Mouse (Mus musculus) adrenal gland, adult 18-20 months (tissue): ENCODE measurements around the gene Asz1. TPM values are rescaled to one million over a fixed set of nuclear protein-coding genes. Genes with fewer than 3 reads are reported as not detected.

Source experiments
- DNase-seq, 2 experiments: peaks; one replicate each; pipeline ENCODE4 v3.0.0; 2021 to 2022; ENCODE audit warnings: low spot score in 2 of 2
- long read RNA-seq, 2 experiments: library from polyadenylated mRNA; stranded (forward); transcript quantifications; one replicate each; pipeline ENCODE4 v2.0.0; 2021
- total RNA-seq, 2 experiments: library from RNA; stranded (reverse); gene quantifications; 1 replicate in 1 of 2; 2 replicates in 1 of 2; pipeline ENCODE4 v1.2.3; 2021

Gene Asz1
- not detected for total RNA-seq
- long read RNA-seq, experiment 1: 0 reads
- long read RNA-seq, experiment 2: 0 reads

DNA sequence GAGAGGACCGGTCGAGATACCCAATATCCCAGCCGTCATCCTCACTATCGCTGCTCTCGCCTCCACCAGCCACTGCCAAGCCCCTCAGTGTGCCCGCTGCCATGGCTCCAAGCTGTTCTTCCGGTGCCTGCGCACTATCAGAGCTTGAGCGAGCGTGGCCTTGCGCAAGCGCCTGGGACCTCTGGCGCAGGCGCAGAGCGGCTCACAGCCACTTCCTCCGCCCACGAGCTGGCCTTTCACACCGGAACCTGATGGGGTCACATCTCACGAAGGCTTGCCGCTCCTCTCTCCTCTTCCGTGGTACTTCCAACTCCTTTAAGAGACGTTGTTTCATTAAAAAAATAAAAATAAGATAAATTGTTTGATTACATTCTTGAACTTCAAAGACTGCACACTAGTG lies at the start of gene Asz1:
Asz1 (minus strand) TSS at position 128 of the 400 bp plus-strand sequence.
- DNase-seq: no peak

DNA sequence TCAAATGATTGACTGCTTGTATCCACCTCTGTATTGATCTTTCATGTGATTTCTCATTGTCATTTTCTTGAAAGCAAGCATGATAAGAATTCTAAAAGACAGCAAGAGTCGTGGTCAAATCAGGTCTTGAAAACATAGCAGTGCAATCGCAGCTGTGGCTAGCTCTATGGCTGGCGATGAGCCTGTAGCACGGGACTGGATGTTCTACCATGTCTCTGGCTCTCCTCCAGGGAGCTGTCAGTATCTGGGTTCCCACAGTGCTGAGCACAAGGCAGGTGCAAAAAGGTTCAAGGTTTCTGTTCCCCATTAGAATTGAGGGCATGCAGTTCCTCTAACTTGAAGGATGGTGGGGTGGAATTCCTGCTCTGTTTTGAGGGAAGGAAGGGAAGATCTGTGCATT lies 44.2 kb upstream of the Asz1 start:
- DNase-seq: no peak

DNA sequence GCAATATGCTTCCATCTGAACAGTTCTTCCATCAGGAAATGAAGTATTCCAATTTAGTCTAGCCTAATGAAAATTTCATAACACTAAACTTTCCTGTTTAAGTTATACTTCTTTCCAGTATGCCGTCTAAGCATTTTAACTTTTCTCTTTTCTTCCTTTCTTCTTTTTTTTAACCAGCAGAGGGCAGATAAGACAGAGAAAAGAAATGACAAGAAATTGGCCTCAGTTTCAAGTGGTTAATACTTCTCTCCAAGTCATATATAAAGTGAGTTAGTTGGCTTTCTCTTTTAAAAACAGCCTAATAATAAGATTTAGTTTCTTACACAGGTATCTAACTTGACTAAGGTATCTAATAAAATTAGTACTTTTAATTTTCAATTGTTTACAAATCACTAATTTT lies 26.4 kb upstream of the Asz1 start:
- no peak for DNase-seq

GRCm38 (mm10) chr6:18128059-18128458 lies 19.2 kb upstream of the Asz1 start:
- DNase-seq: no peak

GRCm38 (mm10) chr6:18127206-18127983 lies 18.5 kb upstream of the Asz1 start:
- DNase-seq: no peak

DNA sequence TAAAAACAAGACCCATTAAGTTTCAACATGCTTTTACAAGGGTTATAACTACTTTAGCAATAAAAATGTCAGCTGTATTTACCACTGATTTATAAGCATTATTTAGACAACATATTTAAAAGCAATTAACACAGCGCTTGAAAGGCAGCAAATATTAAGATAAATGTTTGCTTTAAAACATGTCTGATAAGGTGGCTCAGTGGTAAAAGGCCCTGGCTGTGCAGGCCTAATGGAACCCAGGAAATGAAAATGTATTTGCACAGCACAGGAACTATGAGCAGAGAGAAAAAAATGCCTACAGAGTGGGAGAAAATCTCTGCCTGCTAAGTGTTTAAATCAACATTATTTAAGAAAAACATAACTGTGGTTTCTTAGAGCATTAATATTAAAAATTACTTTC lies 12.0 kb downstream of the Asz1 start:
- no peak for DNase-seq

DNA sequence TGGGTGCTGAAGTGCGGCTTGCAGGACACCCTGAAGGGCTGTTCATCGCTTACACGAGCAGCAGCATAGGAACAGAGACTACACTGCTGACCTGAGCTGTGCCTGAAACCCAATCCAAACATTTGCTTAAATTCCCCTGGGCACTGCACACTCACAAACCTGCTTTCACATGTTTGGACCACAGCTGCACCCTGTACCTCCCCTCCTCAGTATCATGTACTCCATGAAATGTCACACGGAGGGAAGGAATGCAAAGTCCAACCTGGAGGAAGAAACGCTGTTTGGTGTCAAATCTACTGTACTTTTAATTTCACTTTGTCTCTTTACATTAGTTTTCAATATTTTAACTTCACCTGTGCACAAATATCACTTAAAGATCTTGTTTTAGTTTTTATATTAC lies 19.8 kb downstream of the Asz1 start:
- no peak for DNase-seq

GRCm38 (mm10) chr6:18087160-18087804 lies 21.6 kb downstream of the Asz1 start:
- DNase-seq: no peak

GRCm38 (mm10) chr6:18078615-18079014 lies 30.2 kb downstream of the Asz1 start:
- DNase-seq: no peak

GRCm38 (mm10) chr6:18076986-18077385 lies 31.9 kb downstream of the Asz1 start:
- no peak for DNase-seq

GRCm38 (mm10) chr6:18076577-18076976 lies 32.3 kb downstream of the Asz1 start:
- no peak for DNase-seq

GRCm38 (mm10) chr6:18057899-18058298 lies 51.0 kb downstream of the Asz1 start:
- no peak for DNase-seq

- DNase-seq: no peak
Observed at GRCm38 (mm10) chr6:18051702-18052101, 57.2 kb downstream of the Asz1 start.

DNA sequence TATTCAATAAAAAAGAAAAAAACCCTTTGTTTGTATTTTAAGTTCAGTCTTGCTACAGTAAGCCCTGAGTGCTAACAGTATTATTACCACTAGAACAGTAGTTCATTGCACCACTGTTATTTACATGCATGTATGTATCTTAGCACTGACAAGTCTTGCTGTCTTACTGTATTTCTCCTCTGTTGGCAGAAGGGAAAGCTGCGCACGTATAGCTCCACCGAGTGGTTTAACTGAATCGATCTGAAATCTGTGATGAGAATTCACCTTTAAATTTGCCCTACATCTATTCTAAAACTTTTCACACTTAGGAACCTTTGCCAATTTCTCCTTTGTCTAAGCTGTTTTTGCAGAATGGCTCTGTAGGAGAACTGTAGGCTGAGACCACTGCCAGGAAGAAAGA lies 64.6 kb downstream of the Asz1 start:
- no peak for DNase-seq

- no peak for DNase-seq
Observed at GRCm38 (mm10) chr6:18043172-18043571, 65.7 kb downstream of the Asz1 start.

DNA sequence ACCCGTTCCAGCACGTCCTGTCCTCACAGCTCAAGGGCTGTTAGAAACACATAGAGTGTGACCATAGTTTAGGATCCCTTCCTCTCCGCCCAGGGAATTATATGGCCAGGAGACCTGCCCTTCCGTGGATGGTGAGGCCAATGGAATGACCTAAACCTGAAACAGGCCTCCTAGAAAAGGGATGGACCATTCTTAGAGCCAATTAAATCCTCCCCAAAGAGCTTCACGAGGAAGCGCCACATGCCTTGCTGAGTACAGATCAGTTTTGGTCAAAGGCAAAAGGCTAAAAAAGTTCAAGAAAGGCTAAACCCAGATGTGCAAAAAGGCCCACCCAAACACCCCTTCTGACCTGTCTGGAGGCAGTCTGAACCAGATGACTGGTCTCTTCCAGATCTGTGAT lies 76.6 kb downstream of the Asz1 start:
- DNase-seq: no peak

GRCm38 (mm10) chr6:18031509-18032010 lies 77.3 kb downstream of the Asz1 start:
- DNase-seq: peak; percentile 29 to 41

DNA sequence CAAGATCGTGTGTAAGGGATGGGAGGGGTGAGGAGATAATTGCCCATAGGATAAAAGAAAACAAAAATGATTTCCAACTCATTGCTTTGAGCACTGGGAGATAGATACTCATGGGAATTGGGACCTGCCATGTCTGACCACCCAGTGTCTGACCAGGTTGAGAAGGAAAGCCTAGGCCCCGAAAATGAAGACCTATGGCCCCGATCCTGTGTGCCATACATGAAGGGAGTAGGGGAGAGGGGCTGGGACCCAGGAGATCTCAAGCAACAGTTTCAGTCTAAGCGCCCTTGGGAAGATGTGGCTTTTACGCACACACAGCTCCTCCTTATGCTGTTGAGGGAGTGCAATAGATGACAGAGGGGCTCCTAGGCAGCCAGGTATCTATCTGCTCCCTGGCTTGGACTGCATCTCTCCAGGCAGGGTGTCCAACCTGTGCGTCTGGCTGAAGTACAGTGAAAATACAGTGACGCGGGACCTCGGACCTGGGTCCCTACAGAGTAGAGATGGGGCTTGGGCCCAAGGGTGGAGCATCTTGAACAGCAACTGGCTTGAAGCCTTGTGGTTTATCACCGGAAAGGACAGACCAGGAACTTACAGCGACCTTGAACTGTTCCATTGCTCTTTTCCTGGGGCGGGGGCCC lies 77.9 kb downstream of the Asz1 start:
- DNase-seq: no peak

GRCm38 (mm10) chr6:18029746-18030656 lies 78.9 kb downstream of the Asz1 start, which contains the start of gene Wnt2:
TSS of gene Wnt2 (minus strand) at chr6:18030585.
- DNase-seq: no peak

- DNase-seq: no peak
Observed at GRCm38 (mm10) chr6:18024133-18024794, 84.6 kb downstream of the Asz1 start.
